Mouse (Mus musculus): Measurements from ENCODE around the gene Ifitm3. TPM values are rescaled to one million over a fixed set of nuclear protein-coding genes. Genes with fewer than 3 reads are reported as not detected.

Gene Ifitm3
- total and polyA plus RNA-seq, 3 experiments: 0.25 TPM; not detected in 2

DNA sequence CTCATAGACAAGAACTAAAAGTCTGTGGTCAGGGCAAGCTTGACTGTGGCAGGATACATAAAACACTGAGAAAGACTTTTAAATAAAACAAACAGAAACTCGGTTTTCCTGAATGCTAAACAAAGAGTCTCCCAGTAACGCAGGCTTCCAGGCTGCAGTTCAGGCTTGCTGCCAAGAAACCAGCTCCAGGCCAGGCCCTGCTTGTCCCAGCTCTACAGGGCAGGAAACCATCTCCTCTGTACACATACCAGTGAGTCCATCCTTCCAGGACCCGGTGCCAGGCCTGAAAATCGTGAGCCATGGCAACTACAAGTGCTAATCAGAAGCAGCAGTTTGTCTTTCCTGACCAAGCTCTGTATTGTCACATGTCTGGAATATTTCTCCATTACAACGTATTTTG, 31.1 kb upstream of the Ifitm3 start:
- Histone ChIP-seq H3K27me3 (replicated peaks) (peaks cover 9% of the 10 kb centered on the region), H3K36me3 (replicated peaks in 1 of 2; ENCODE audit: control insufficient read depth in 1 of 2, insufficient read depth in 1 of 2, low read length in 1 of 2) (no peaks in the 10 kb centered on the region), H3K27ac (ENCODE audit: insufficient read depth, low read depth) (no peak overlapping the region), H3K4me3 (replicated peaks in 1 of 3; ENCODE audit: low read depth in 2 of 3, low read length in 2 of 3, poor library complexity in 1 of 3) (no peak overlapping the region), H3K9me3 (replicated peaks; ENCODE audit: low read length) (peaks cover 6% of the 10 kb centered on the region), H3K4me1 (ENCODE audit: control insufficient read depth in 1 of 2, insufficient read depth in 2 of 2) (peaks cover 6 to 15% of the 10 kb centered on the region in 2 experiments), H3K79me2 (replicated peaks; ENCODE audit: control insufficient read depth, extremely low read depth, insufficient read depth, poor library complexity, severe bottlenecking) (no peaks in the 10 kb centered on the region), H3K9ac (ENCODE audit: insufficient read depth, low read depth) (no peak overlapping the region), H3K4me2 (ENCODE audit: insufficient read depth, low read depth, poor library complexity, severe bottlenecking) (no peak overlapping the region)
- dilution Hi-C loops (cut with MboI; ENCODE audit: extremely low pct_ligation_motif_present, extremely low pct_unique_long_range_greater_than_20kb, low sequenced_read_pairs): no loop called here
- TF ChIP-seq BHLHE40 (IDR thresholded peaks at IDR 0.05; ENCODE audit: low read depth, low read length) (no peak), ELF1 (IDR thresholded peaks at IDR 0.05; ENCODE audit: low read depth, low read length) (no peak), MXI1 (IDR thresholded peaks at IDR 0.05; ENCODE audit: low read depth, low read length) (no peak), UBTF (IDR thresholded peaks at IDR 0.05; ENCODE audit: low read depth, low read length) (no peak), USF2 (conservative IDR thresholded peaks at IDR 0.05; ENCODE audit: low read depth, low read length) (no peak), SMC3 (IDR thresholded peaks at IDR 0.05; ENCODE audit: low read depth, low read length) (no peak), MAZ (IDR thresholded peaks at IDR 0.05; ENCODE audit: low read depth, low read length) (no peak), POLR2AphosphoS2 (IDR thresholded peaks at IDR 0.05; ENCODE audit: low read depth, low read length) (no peak), ZKSCAN1 (IDR thresholded peaks at IDR 0.05; ENCODE audit: borderline replicate concordance, low read depth, low read length) (no peak), TBP (conservative IDR thresholded peaks at IDR 0.05; ENCODE audit: low read depth, low read length) (no peak), ETS1 (conservative IDR thresholded peaks at IDR 0.05; ENCODE audit: low read depth, low read length) (no peak), NRF1 (IDR thresholded peaks at IDR 0.05; ENCODE audit: low read depth, low read length) (no peak), PAX5 (IDR thresholded peaks at IDR 0.05; ENCODE audit: low read length) (no peak)
- no peak for DNase-seq (ENCODE audit: extremely low read depth)
- in situ Hi-C loops (cut with MboI; ENCODE audit: low pct_ligation_motif_present, low pct_unique_long_range_greater_than_20kb, low sequenced_read_pairs): no loop called here

DNA sequence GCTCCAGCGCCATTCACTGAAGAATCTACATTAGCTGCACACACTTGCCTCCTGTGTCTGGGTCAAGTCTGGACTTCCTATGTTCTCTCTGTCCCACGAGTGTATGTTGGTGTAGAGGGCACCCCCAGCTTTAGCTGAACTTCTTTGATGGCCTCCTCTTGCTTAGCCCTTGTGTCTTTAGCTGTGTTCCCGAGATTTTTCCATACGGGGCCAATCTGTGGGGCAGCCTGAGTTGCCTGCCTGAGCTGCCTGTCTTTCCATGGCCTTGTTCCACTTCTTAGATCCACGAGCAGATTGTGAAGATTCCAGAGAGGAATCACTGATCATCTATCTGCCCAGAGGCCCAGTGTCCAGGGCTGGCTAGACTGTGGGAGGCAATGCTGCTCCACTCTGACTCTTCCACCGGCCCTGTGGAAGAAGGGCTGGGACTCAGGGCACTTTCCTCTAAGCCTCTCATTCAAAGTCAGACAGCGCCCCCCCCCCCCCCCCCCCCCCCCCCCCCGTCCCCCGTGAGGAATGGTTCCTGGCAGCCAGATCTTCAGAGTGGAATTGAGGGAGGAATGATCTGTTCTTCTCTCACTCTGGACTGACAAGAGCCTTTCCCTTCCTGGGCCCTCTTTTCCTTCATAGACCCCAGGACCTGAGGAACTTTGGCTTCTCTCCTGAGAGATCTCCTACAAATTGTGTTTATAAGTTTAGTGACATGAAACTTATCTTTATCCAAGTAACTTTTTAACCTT, 30.5 kb upstream of the Ifitm3 start:
- DNase-seq (ENCODE audit: extremely low read depth): no peak
- H3K4me1 ChIP-seq (ENCODE audit: control insufficient read depth in 1 of 2, insufficient read depth in 2 of 2): peaks cover 3 to 11% of the 10 kb centered on the region in 2 experiments; a peak in 3 of 4 replicates

More for the DNA sequence above, 30.5 kb upstream of the Ifitm3 start:
- no peak for TF ChIP-seq EP300 (IDR thresholded peaks at IDR 0.05; ENCODE audit: low read length)
- no peak for TF ChIP-seq ZMIZ1 (IDR thresholded peaks at IDR 0.05; ENCODE audit: low read depth, low read length)
- no peak for TF ChIP-seq ZNF384 (IDR thresholded peaks at IDR 0.05; ENCODE audit: low read depth, low read length)
- TF ChIP-seq MAFK (IDR thresholded peaks at IDR 0.05; ENCODE audit: insufficient replicate concordance, low read length): no peak
- TF ChIP-seq BHLHE40 (IDR thresholded peaks at IDR 0.05; ENCODE audit: low read depth, low read length): no peak
- TF ChIP-seq ZC3H11A (IDR thresholded peaks at IDR 0.05; ENCODE audit: low read depth, low read length): no peak
- TF ChIP-seq GABPA (IDR thresholded peaks at IDR 0.05; ENCODE audit: insufficient replicate concordance, low read depth, low read length): no peak
- TF ChIP-seq ETS1 (conservative IDR thresholded peaks at IDR 0.05; ENCODE audit: low read depth, low read length): no peak
- no peak for TF ChIP-seq MAZ (IDR thresholded peaks at IDR 0.05; ENCODE audit: low read depth, low read length)
- TF ChIP-seq IRF4 (IDR thresholded peaks at IDR 0.05; ENCODE audit: low read depth, low read length): no peak
- TF ChIP-seq JUND (conservative IDR thresholded peaks at IDR 0.05; ENCODE audit: low read depth, low read length): no peak
- TF ChIP-seq E2F4 (IDR thresholded peaks at IDR 0.05; ENCODE audit: insufficient replicate concordance, low read depth, low read length): no peak
- TF ChIP-seq MAX (IDR thresholded peaks at IDR 0.05; ENCODE audit: low read length): no peak
- TF ChIP-seq USF2 (conservative IDR thresholded peaks at IDR 0.05; ENCODE audit: low read depth, low read length): no peak
- no peak for TF ChIP-seq MEF2A (IDR thresholded peaks at IDR 0.05; ENCODE audit: borderline replicate concordance, low read depth, low read length)
- no peak for TF ChIP-seq USF1 (IDR thresholded peaks at IDR 0.05; ENCODE audit: low read depth, low read length)
- TF ChIP-seq SMC3 (IDR thresholded peaks at IDR 0.05; ENCODE audit: low read depth, low read length): no peak
- TF ChIP-seq CTCF (conservative IDR thresholded peaks at IDR 0.05 in 1 of 2, IDR thresholded peaks at IDR 0.05 in 1 of 2; ENCODE audit: low read depth in 2 of 2, low read length in 2 of 2): no peak
- Histone ChIP-seq H3K4me3 (replicated peaks in 1 of 3; ENCODE audit: low read depth in 2 of 3, low read length in 2 of 3, poor library complexity in 1 of 3) (no peak overlapping the region), H3K36me3 (replicated peaks in 1 of 2; ENCODE audit: control insufficient read depth in 1 of 2, insufficient read depth in 1 of 2, low read length in 1 of 2) (no peaks in the 10 kb centered on the region), H3K9ac (ENCODE audit: insufficient read depth, low read depth) (no peak overlapping the region), H3K9me3 (replicated peaks; ENCODE audit: low read length) (peaks cover 6% of the 10 kb centered on the region), H3K27ac (ENCODE audit: insufficient read depth, low read depth) (no peak overlapping the region), H3K79me2 (replicated peaks; ENCODE audit: control insufficient read depth, extremely low read depth, insufficient read depth, poor library complexity, severe bottlenecking) (no peaks in the 10 kb centered on the region), H3K4me2 (ENCODE audit: insufficient read depth, low read depth, poor library complexity, severe bottlenecking) (no peak overlapping the region), H3K27me3 (replicated peaks) (peaks cover 11% of the 10 kb centered on the region)
- in situ Hi-C loops (cut with MboI; ENCODE audit: low pct_ligation_motif_present, low pct_unique_long_range_greater_than_20kb, low sequenced_read_pairs) (no loop called here), dilution Hi-C loops (cut with MboI; ENCODE audit: extremely low pct_ligation_motif_present, extremely low pct_unique_long_range_greater_than_20kb, low sequenced_read_pairs) (no loop called here)
